In the genomic region with DNA sequence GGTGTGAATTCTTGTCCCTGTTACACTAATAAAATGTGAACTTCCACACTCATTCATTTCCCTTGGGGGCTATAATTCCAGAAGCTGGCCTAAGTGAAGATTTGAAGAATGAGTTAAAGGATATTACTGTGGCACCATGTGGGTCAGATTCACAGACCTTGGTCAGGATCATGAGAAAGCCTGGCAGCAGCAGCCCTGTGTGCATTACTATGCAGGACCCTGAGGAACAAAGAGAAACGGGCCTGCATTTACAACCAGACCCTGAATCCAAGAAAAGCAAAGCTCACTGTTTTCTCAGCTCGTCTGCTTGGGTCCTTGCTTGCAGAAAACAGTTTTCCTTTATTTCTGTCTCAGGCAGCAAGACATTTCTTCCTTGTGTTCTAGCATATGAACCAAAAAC, we compare ENCODE assay signal across 23 mouse cellular contexts.
DNase-seq lines count a peak whose midpoint lies in the region; ATAC-seq lines count a peak whose summit lies in the region.
"Had no signal": no experiment of that assay in that cellular context is flagged by ENCODE, and none has a peak within 500 bp of the region (broad histone marks: within the 10 kb centered on the region; RNA-seq: fewer than 3 reads in every experiment).

No protein-coding gene starts in this region.

- H3K9ac ChIP-seq in embryonic facial prominence, embryonic 13.5 days = no peak overlapping the region
- no peak overlapping the region for H3K9ac ChIP-seq in midbrain, embryonic 11.5 days (ENCODE audit: low read length)
- H3K9ac ChIP-seq in midbrain, embryonic 16.5 days (ENCODE audit: low read depth, low read length) = no peak overlapping the region
- no peak overlapping the region for H3K9ac ChIP-seq in limb, embryonic 15.5 days
- H3K9ac ChIP-seq: forebrain, embryonic 13.5 days; forebrain, postnatal 0 days; hindbrain, embryonic 13.5 days had no signal

- no peak overlapping the region for H3K4me3 ChIP-seq in embryonic facial prominence, embryonic 13.5 days
- no peak overlapping the region for H3K4me3 ChIP-seq in embryonic facial prominence, embryonic 10.5 days
- no peak overlapping the region for H3K4me3 ChIP-seq in midbrain, embryonic 11.5 days (ENCODE audit: low read depth, low read length)
- no peak overlapping the region for H3K4me3 ChIP-seq in midbrain, embryonic 16.5 days (ENCODE audit: low read depth, low read length)
- H3K4me3 ChIP-seq in limb, embryonic 15.5 days = no peak overlapping the region
- H3K4me3 ChIP-seq: forebrain, embryonic 10.5 days; forebrain, embryonic 13.5 days; gastrocnemius, adult 2 months; hindbrain, embryonic 13.5 days had no signal

- no peaks in the 10 kb centered on the region for H3K27me3 ChIP-seq in embryonic facial prominence, embryonic 13.5 days
- H3K27me3 ChIP-seq in embryonic facial prominence, embryonic 10.5 days (replicated peaks; ENCODE audit: low read depth, poor library complexity, severe bottlenecking) = no peaks in the 10 kb centered on the region
- H3K27me3 ChIP-seq in midbrain, embryonic 11.5 days (ENCODE audit: control insufficient read depth, insufficient read depth, low read length) = no peaks in the 10 kb centered on the region
- H3K27me3 ChIP-seq in midbrain, embryonic 16.5 days (ENCODE audit: control insufficient read depth, insufficient read depth, low read depth, low read length) = no peaks in the 10 kb centered on the region
- H3K27me3 ChIP-seq in limb, embryonic 15.5 days = no peaks in the 10 kb centered on the region
- H3K27me3 ChIP-seq: forebrain, embryonic 13.5 days; hindbrain, embryonic 13.5 days; Patski had no signal

- H3K36me3 ChIP-seq in embryonic facial prominence, embryonic 13.5 days = 0 out of 2 replicates have a peak, but pooled peaks cover 3% of the 10 kb centered on the region
- H3K36me3 ChIP-seq in embryonic facial prominence, embryonic 10.5 days (replicated peaks) = no peaks in the 10 kb centered on the region
- H3K36me3 ChIP-seq in midbrain, embryonic 11.5 days (ENCODE audit: control insufficient read depth, insufficient read depth, low read length) = no peaks in the 10 kb centered on the region
- H3K36me3 ChIP-seq in midbrain, embryonic 16.5 days (ENCODE audit: control insufficient read depth, insufficient read depth, low read length) = no peaks in the 10 kb centered on the region
- H3K36me3 ChIP-seq in limb, embryonic 15.5 days = no peaks in the 10 kb centered on the region
- H3K36me3 ChIP-seq: forebrain, embryonic 10.5 days; hindbrain, embryonic 13.5 days had no signal

- 56% methylated on average over 2 of the region's 2 CpGs for WGBS in embryonic facial prominence, embryonic 13.5 days
- 76% methylated on average over 2 of the region's 2 CpGs for WGBS in embryonic facial prominence, embryonic 10.5 days
- WGBS in midbrain, embryonic 11.5 days = 60% methylated on average over 2 of the region's 2 CpGs
- 52% methylated on average over 2 of the region's 2 CpGs for WGBS in midbrain, embryonic 16.5 days
- 33% methylated on average over 2 of the region's 2 CpGs for WGBS in limb, embryonic 15.5 days

- no peaks in the 10 kb centered on the region for H3K4me1 ChIP-seq in embryonic facial prominence, embryonic 13.5 days
- 0 out of 2 replicates have a peak, but pooled peaks cover 3% of the 10 kb centered on the region for H3K4me1 ChIP-seq in embryonic facial prominence, embryonic 10.5 days
- H3K4me1 ChIP-seq in midbrain, embryonic 11.5 days (ENCODE audit: control insufficient read depth, insufficient read depth, low read length) = peaks cover 3% of the 10 kb centered on the region; the same call in 1 of the 2 replicates
- no peaks in the 10 kb centered on the region for H3K4me1 ChIP-seq in midbrain, embryonic 16.5 days (ENCODE audit: control insufficient read depth, insufficient read depth, low read length)
- peaks cover 14% of the 10 kb centered on the region for H3K4me1 ChIP-seq in limb, embryonic 15.5 days
- H3K4me1 ChIP-seq: hindbrain, embryonic 13.5 days had no signal

- H3K27ac ChIP-seq in embryonic facial prominence, embryonic 13.5 days = 0 out of 2 replicates have a peak overlapping the region, but pooled peaks have one; percentile 33
- H3K27ac ChIP-seq in embryonic facial prominence, embryonic 10.5 days (replicated peaks) = no peak overlapping the region
- no peak overlapping the region for H3K27ac ChIP-seq in midbrain, embryonic 11.5 days (ENCODE audit: low read depth, low read length)
- H3K27ac ChIP-seq in midbrain, embryonic 16.5 days (ENCODE audit: low read length) = no peak overlapping the region
- H3K27ac ChIP-seq in limb, embryonic 15.5 days = peak overlapping the region; percentile 52
- H3K27ac ChIP-seq: forebrain, embryonic 10.5 days; forebrain, embryonic 13.5 days; gastrocnemius, adult 2 months; hindbrain, embryonic 13.5 days; hindbrain, postnatal 0 days had no signal

- DNase-seq in embryonic facial prominence, embryonic 10.5 days (ENCODE audit: low spot score) = no peak
- peak; percentile 70 for DNase-seq in midbrain, embryonic 11.5 days (ENCODE audit: low spot score, missing footprints)
- DNase-seq in testis, postnatal 14 days (ENCODE audit: low spot score) = no peak
- DNase-seq: adrenal gland, adult 2 months; adrenal gland, postnatal 14 days; cerebellum, adult 11 months; cerebellum, adult 2 months; cerebellum, adult 9-11 months; cerebellum, postnatal 25 days; forebrain, postnatal 0 days; gastrocnemius, adult 2 months; gastrocnemius, postnatal 14 days; heart, adult 11 months had no signal

- H3K4me2 ChIP-seq in embryonic facial prominence, embryonic 13.5 days = no peak overlapping the region
- no peak overlapping the region for H3K4me2 ChIP-seq in midbrain, embryonic 11.5 days
- no peak overlapping the region for H3K4me2 ChIP-seq in midbrain, embryonic 16.5 days (ENCODE audit: low read length)
- H3K4me2 ChIP-seq in limb, embryonic 15.5 days = no peak overlapping the region
- H3K4me2 ChIP-seq: forebrain, embryonic 13.5 days; heart, embryonic 11.5 days; hindbrain, embryonic 13.5 days had no signal

- ATAC-seq in embryonic facial prominence, embryonic 13.5 days (ENCODE audit: insufficient number of reproducible peaks, insufficient read depth, low FRiP score, low TSS enrichment, low read depth) = no peak
- no peak for ATAC-seq in midbrain, embryonic 11.5 days (ENCODE audit: low FRiP score)
- ATAC-seq in midbrain, embryonic 16.5 days = no peak
- ATAC-seq in limb, embryonic 15.5 days (ENCODE audit: insufficient number of reproducible peaks, low FRiP score, low TSS enrichment, low read depth) = no peak
- ATAC-seq: forebrain, embryonic 13.5 days; forebrain, postnatal 0 days; hindbrain, postnatal 0 days; inflammation-experienced regulatory T-cells, adult 6 months; Patski had no signal

- H3K9me3 ChIP-seq in embryonic facial prominence, embryonic 13.5 days = no peaks in the 10 kb centered on the region
- no peaks in the 10 kb centered on the region for H3K9me3 ChIP-seq in embryonic facial prominence, embryonic 10.5 days
- H3K9me3 ChIP-seq in midbrain, embryonic 11.5 days (ENCODE audit: control insufficient read depth, low read length) = no peaks in the 10 kb centered on the region
- H3K9me3 ChIP-seq in midbrain, embryonic 16.5 days (replicated peaks; ENCODE audit: control insufficient read depth, low read length, poor library complexity, severe bottlenecking) = no peaks in the 10 kb centered on the region
- H3K9me3 ChIP-seq in limb, embryonic 15.5 days = no peaks in the 10 kb centered on the region
- H3K9me3 ChIP-seq: forebrain, embryonic 10.5 days; forebrain, embryonic 13.5 days; hindbrain, embryonic 13.5 days had no signal

Comparison
In these comparisons a context has a peak if more than half of its experiments do, and no peak if none do; other contexts are left out.
1. H3K27ac ChIP-seq: peak in embryonic facial prominence, embryonic 13.5 days (single experiment) and limb, embryonic 15.5 days (single experiment); none in embryonic facial prominence, embryonic 10.5 days (single experiment), midbrain, embryonic 11.5 days (single experiment) and midbrain, embryonic 16.5 days (single experiment).